Mouse (Mus musculus): ENCODE data around the gene Aldh8a1. TPM values are rescaled to one million over a fixed set of nuclear protein-coding genes. Genes with fewer than 3 reads are reported as not detected.
A peak's percentile ranks its signal among the peaks of the same experiment; 100 is the strongest.

The Aldh8a1 gene
- total RNA-seq, 2 experiments from 2014 or later: not detected

- DNase-seq (ENCODE audit: low spot score): no peak
Observed at GRCm38 (mm10) chr10:21367481-21367880, 9.6 kb upstream of the Aldh8a1 start.

- DNase-seq (ENCODE audit: low spot score): no peak
Observed at GRCm38 (mm10) chr10:21369586-21369985, 7.5 kb upstream of the Aldh8a1 start.

- DNase-seq (ENCODE audit: low spot score): no peak
Observed at GRCm38 (mm10) chr10:21372271-21372670, 4.8 kb upstream of the Aldh8a1 start.

- no peak for DNase-seq (ENCODE audit: low spot score)
Observed at GRCm38 (mm10) chr10:21378196-21378944, 1.3 kb downstream of the Aldh8a1 start.

- peak; percentile 54 for DNase-seq (ENCODE audit: low spot score)
Observed at GRCm38 (mm10) chr10:21382914-21383313, 5.8 kb downstream of the Aldh8a1 start.

GRCm38 (mm10) chr10:21385111-21385663, 8.1 kb downstream of the Aldh8a1 start:
- no peak for DNase-seq (ENCODE audit: low spot score)

- no peak for DNase-seq (ENCODE audit: low spot score)
Observed at GRCm38 (mm10) chr10:21389075-21389474, 12.0 kb downstream of the Aldh8a1 start.

GRCm38 (mm10) chr10:21390440-21390839, 13.3 kb downstream of the Aldh8a1 start:
- no peak for DNase-seq (ENCODE audit: low spot score)

GRCm38 (mm10) chr10:21391286-21391685, 14.2 kb downstream of the Aldh8a1 start:
- no peak for DNase-seq (ENCODE audit: low spot score)

- no peak for DNase-seq (ENCODE audit: low spot score)
Observed at GRCm38 (mm10) chr10:21393390-21393789, 16.3 kb downstream of the Aldh8a1 start.

- peak; percentile 7 for DNase-seq (ENCODE audit: low spot score)
Observed at GRCm38 (mm10) chr10:21395426-21396139, 18.5 kb downstream of the Aldh8a1 start.

GRCm38 (mm10) chr10:21398873-21399425, 21.9 kb downstream of the Aldh8a1 start:
- DNase-seq (ENCODE audit: low spot score): peak; percentile 9

- no peak for DNase-seq (ENCODE audit: low spot score)
Observed at GRCm38 (mm10) chr10:21399622-21400021, 22.5 kb downstream of the Aldh8a1 start.

GRCm38 (mm10) chr10:21400031-21400430, 22.9 kb downstream of the Aldh8a1 start:
- DNase-seq (ENCODE audit: low spot score): no peak

- no peak for DNase-seq (ENCODE audit: low spot score)
Observed at GRCm38 (mm10) chr10:21400453-21400852, 23.4 kb downstream of the Aldh8a1 start.

- DNase-seq (ENCODE audit: low spot score): no peak
Observed at GRCm38 (mm10) chr10:21401259-21401658, 24.2 kb downstream of the Aldh8a1 start.

GRCm38 (mm10) chr10:21404822-21405221, 27.7 kb downstream of the Aldh8a1 start:
- no peak for DNase-seq (ENCODE audit: low spot score)

GRCm38 (mm10) chr10:21405707-21406534, 28.8 kb downstream of the Aldh8a1 start:
- peak; percentile 52 for DNase-seq (ENCODE audit: low spot score)

- no peak for DNase-seq (ENCODE audit: low spot score)
Observed at GRCm38 (mm10) chr10:21410711-21411110, 33.6 kb downstream of the Aldh8a1 start.

- no peak for DNase-seq (ENCODE audit: low spot score)
Observed at GRCm38 (mm10) chr10:21411621-21412205, 34.6 kb downstream of the Aldh8a1 start.

- DNase-seq (ENCODE audit: low spot score): no peak
Observed at GRCm38 (mm10) chr10:21415031-21415430, 37.9 kb downstream of the Aldh8a1 start.
